Mouse (Mus musculus) embryo, embryonic 10 days (tissue): ENCODE data around the gene Tmprss5.

ENCODE experiments used
- DNase-seq: peaks from one replicate; pipeline ENCODE4 v3.0.0-alpha.2; 2015; ENCODE audit warnings: low spot score

Tmprss5 gene

GRCm38 (mm10) chr9:49081107-49081506, at the start of gene Tmprss5:
Gene Tmprss5 (plus strand): TSS chr9:49081260.
- no peak for DNase-seq

GRCm38 (mm10) chr9:49034764-49035163, 46.3 kb upstream of the Tmprss5 start:
- DNase-seq: no peak

- DNase-seq: no peak
These were observed 30.2 kb upstream of the Tmprss5 start for GRCm38 (mm10) chr9:49050901-49051300.

- peak; percentile 79 for DNase-seq
These were observed 29.7 kb upstream of the Tmprss5 start for GRCm38 (mm10) chr9:49051349-49051748.

GRCm38 (mm10) chr9:49054028-49054427, 27.0 kb upstream of the Tmprss5 start:
- DNase-seq: no peak

GRCm38 (mm10) chr9:49055333-49056205, 25.5 kb upstream of the Tmprss5 start, which contains the start of gene Zw10:
Gene Zw10 (plus strand): TSS chr9:49055613.
- DNase-seq: peak; percentile 99

- no peak for DNase-seq
These were observed 4.2 kb upstream of the Tmprss5 start for GRCm38 (mm10) chr9:49076847-49077246.

- DNase-seq: peak; percentile 86
These were observed 501 bp downstream of the Tmprss5 start for GRCm38 (mm10) chr9:49081561-49081960.

GRCm38 (mm10) chr9:49087317-49087716, 6.3 kb downstream of the Tmprss5 start:
- DNase-seq: peak; percentile 56

- no peak for DNase-seq
These were observed 17.8 kb downstream of the Tmprss5 start for GRCm38 (mm10) chr9:49098871-49099270.

GRCm38 (mm10) chr9:49102328-49102727, 21.3 kb downstream of the Tmprss5 start:
- peak; percentile 19 for DNase-seq

- DNase-seq: peak; percentile 57
These were observed 28.0 kb downstream of the Tmprss5 start for GRCm38 (mm10) chr9:49109101-49109500.

- peak; percentile 13 for DNase-seq
These were observed 29.6 kb downstream of the Tmprss5 start for GRCm38 (mm10) chr9:49110476-49111220.

- DNase-seq: no peak
These were observed 30.2 kb downstream of the Tmprss5 start for GRCm38 (mm10) chr9:49111296-49111695.

GRCm38 (mm10) chr9:49118271-49118825, 37.3 kb downstream of the Tmprss5 start:
- DNase-seq: no peak

GRCm38 (mm10) chr9:49119759-49120158, 38.7 kb downstream of the Tmprss5 start:
- DNase-seq: no peak

- no peak for DNase-seq
These were observed 44.6 kb downstream of the Tmprss5 start for GRCm38 (mm10) chr9:49125706-49126105.

GRCm38 (mm10) chr9:49130514-49131010, 49.5 kb downstream of the Tmprss5 start:
- DNase-seq: no peak

GRCm38 (mm10) chr9:49143841-49144240, 62.8 kb downstream of the Tmprss5 start:
- DNase-seq: no peak

- DNase-seq: no peak
These were observed 64.7 kb downstream of the Tmprss5 start for GRCm38 (mm10) chr9:49145776-49146175.

- DNase-seq: no peak
These were observed 66.0 kb downstream of the Tmprss5 start for GRCm38 (mm10) chr9:49147031-49147430.
